Mouse (Mus musculus) testis, adult 2 months (tissue): Measurements from ENCODE around the gene Farp1. TPM values are rescaled to one million over a fixed set of nuclear protein-coding genes. Genes with fewer than 3 reads are reported as not detected.
"Not testable (repeated sequence)": the region's sequence is repeated elsewhere in the genome, so short reads cannot be mapped to it uniquely, and the experiment has no call there.

Experiments
- H3K27ac ChIP-seq: fragments of 200-500 bp; 2 replicates; pipeline ENCODE4 v1.5.1; 2012; ENCODE audit warnings: low read depth, low read length; ENCODE audit not compliant: control insufficient read depth, insufficient read depth
- H3K27me3 ChIP-seq: fragments of 200-500 bp; 2 replicates; pipeline ENCODE4 v1.6.1; 2012; ENCODE audit warnings: mild to moderate bottlenecking, low read length, moderate library complexity; ENCODE audit not compliant: control insufficient read depth, insufficient read depth
- H3K36me3 ChIP-seq: fragments of 200-500 bp; 2 replicates; pipeline ENCODE4 v1.6.1; 2012; ENCODE audit warnings: mild to moderate bottlenecking, low read length; ENCODE audit not compliant: control insufficient read depth, insufficient read depth
- H3K4me1 ChIP-seq: fragments of 200-500 bp; 2 replicates; pipeline ENCODE4 v1.6.1; 2012; ENCODE audit warnings: low read length; ENCODE audit not compliant: control insufficient read depth, insufficient read depth
- H3K4me3 ChIP-seq: fragments of 200-500 bp; 2 replicates; pipeline ENCODE4 v1.5.1; 2012; ENCODE audit warnings: low read depth, mild to moderate bottlenecking, low read length, moderate library complexity, mixed read lengths; ENCODE audit not compliant: control insufficient read depth
- CTCF ChIP-seq: fragments of 200-500 bp; IDR thresholded peaks from 2 replicates; pipeline ENCODE4 v1.5.1; 2012; ENCODE audit warnings: low read depth, mild to moderate bottlenecking, inconsistent platforms, low read length, moderate library complexity; ENCODE audit not compliant: control insufficient read depth, insufficient read depth, insufficient replicate concordance
- POLR2A ChIP-seq: fragments of 200-500 bp; IDR thresholded peaks from 2 replicates; pipeline ENCODE4 v1.6.1; 2012; ENCODE audit warnings: low read depth, mild to moderate bottlenecking, inconsistent platforms, low read length, moderate library complexity; ENCODE audit not compliant: control insufficient read depth
- polyA plus RNA-seq: library from polyadenylated mRNA; depleted of rRNA; stranded (reverse); fragments of >200 nt; gene quantifications from 2 replicates; pipeline ENCODE4 v1.2.3, GENCODE M21; 2012

The Farp1 gene
- polyA plus RNA-seq, 1 experiment = 1.4 TPM

DNA sequence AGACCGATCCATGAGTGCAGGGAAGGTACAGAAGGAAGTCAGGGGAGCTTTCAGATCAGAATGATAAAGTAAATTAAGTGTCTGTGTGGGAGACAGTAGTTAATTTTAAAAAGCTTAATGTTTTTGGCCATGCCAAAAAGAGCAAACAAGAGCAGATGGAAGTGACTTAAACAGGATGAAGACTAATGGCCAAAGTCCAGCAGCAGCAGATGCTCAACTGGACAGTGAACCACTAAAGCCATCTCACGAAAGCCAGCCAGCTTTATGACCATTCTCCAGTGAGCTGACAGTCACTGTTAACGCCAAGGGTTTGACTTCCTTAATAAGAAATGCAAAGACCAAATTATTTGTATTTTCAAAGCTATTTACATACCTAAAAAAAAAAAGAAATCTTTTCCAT, 86.7 kb downstream of the Farp1 start:
- TF ChIP-seq CTCF (no peak), POLR2A (no peak)
- Histone ChIP-seq H3K4me3 (no peak overlapping the region), H3K27me3 (no peaks in the 10 kb centered on the region), H3K36me3 (no peaks in the 10 kb centered on the region), H3K27ac (no peak overlapping the region), H3K4me1 (no peaks in the 10 kb centered on the region)

DNA sequence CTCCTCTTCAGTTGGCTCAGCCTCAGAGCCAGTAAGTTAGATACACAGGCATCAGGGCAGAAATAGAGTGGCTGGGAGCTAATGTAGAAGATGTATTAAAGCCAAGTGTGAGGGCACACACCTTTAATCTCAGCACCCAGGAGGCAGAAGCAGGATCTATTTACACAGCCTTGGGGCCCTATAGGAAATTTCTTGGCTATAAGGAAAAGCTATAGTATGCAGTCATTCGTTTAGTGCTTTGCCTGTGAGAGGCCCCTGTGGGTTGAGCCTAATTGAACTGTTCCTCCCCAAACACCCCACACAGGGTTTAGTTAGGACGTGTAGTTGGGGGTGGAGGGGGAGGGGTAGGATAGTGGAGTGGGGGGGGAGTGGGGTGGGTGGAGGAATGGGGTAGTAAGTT, 87.9 kb downstream of the Farp1 start:
- no peak overlapping the region for H3K4me3 ChIP-seq
- no peak for TF ChIP-seq POLR2A
- no peak for TF ChIP-seq CTCF
- no peaks in the 10 kb centered on the region for H3K4me1 ChIP-seq
- H3K36me3 ChIP-seq = no peaks in the 10 kb centered on the region
- no peaks in the 10 kb centered on the region for H3K27me3 ChIP-seq
- H3K27ac ChIP-seq = no peak overlapping the region

DNA sequence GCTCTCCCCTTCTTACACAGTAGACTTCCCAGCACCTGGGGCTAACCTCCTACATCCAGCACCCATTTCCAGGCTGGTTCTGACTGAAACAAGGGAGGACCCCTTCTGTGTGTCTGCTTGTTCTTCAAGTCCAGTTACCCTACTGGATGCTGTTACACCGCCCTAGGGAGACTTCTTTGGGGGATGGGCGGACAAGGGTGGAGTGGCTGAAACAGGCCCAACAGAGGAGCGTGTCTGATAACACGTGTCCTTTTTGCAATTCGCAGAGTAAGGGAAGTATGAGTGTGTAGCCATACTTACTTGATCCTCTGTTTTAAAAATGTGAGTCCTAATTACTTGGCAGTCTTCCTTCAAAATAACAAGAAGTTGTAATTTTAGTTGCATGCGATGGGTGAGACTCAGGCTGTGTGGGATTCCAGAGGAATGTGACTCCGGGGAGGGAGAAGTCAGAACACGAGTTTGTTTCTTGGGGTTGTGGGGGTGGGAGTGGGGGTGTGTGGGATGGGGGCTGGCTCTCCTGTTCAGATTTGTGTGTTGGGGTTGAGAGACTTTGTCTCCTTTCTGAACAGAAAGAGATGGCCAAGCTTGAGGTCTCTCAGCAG, 89.5 kb downstream of the Farp1 start:
- Histone ChIP-seq H3K36me3 (no peaks in the 10 kb centered on the region), H3K4me3 (no peak overlapping the region), H3K4me1 (no peaks in the 10 kb centered on the region), H3K27ac (no peak overlapping the region), H3K27me3 (no peaks in the 10 kb centered on the region)
- TF ChIP-seq CTCF (no peak), POLR2A (no peak)

DNA sequence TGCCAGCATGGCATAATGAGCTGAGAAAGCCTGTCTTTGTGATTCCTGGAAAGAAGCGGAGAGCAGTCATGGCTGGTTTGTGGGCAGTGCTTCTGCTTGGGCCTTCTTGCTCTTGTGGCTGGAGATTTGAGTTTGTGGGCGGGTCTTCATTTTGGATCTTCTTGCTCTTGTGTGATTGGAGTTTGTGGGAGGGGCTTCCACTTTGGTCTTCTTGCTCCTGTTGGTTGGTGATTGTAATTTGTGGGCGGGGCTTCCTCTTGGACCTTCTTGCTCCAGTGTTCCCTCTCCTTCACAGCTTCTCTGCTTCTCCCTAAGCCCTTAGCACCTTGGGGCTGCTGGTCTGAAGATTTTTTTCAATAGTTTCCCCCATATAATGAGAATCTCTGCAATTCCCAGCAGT, 90.7 kb downstream of the Farp1 start:
- no peaks in the 10 kb centered on the region for H3K27me3 ChIP-seq
- H3K27ac ChIP-seq = no peak overlapping the region
- H3K4me1 ChIP-seq = no peaks in the 10 kb centered on the region
- H3K4me3 ChIP-seq = no peak overlapping the region
- TF ChIP-seq CTCF (no peak), POLR2A (no peak)
- no peaks in the 10 kb centered on the region for H3K36me3 ChIP-seq

DNA sequence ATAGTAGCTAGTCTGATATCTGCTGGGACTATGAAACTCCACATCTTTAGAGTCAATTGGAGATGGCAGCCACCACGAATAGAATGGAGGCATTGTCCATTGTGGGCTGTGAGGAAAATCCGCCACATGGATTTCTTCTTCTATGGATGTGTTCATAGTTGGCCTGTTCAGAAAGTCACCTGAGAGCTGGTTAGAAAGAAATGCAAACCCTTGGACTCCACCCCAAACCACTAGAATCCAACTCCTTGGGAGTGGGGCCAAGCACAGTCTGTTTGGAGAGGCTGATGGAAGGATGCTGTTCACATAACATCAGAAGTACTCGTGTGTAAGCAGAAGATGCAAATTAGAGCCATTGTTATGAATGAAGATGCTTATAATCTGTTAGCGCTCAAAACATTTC, 91.3 kb downstream of the Farp1 start:
- H3K27ac ChIP-seq = no peak overlapping the region
- TF ChIP-seq POLR2A (no peak), CTCF (no peak)
- no peaks in the 10 kb centered on the region for H3K36me3 ChIP-seq
- H3K4me1 ChIP-seq = no peaks in the 10 kb centered on the region
- no peaks in the 10 kb centered on the region for H3K27me3 ChIP-seq
- H3K4me3 ChIP-seq = no peak overlapping the region

DNA sequence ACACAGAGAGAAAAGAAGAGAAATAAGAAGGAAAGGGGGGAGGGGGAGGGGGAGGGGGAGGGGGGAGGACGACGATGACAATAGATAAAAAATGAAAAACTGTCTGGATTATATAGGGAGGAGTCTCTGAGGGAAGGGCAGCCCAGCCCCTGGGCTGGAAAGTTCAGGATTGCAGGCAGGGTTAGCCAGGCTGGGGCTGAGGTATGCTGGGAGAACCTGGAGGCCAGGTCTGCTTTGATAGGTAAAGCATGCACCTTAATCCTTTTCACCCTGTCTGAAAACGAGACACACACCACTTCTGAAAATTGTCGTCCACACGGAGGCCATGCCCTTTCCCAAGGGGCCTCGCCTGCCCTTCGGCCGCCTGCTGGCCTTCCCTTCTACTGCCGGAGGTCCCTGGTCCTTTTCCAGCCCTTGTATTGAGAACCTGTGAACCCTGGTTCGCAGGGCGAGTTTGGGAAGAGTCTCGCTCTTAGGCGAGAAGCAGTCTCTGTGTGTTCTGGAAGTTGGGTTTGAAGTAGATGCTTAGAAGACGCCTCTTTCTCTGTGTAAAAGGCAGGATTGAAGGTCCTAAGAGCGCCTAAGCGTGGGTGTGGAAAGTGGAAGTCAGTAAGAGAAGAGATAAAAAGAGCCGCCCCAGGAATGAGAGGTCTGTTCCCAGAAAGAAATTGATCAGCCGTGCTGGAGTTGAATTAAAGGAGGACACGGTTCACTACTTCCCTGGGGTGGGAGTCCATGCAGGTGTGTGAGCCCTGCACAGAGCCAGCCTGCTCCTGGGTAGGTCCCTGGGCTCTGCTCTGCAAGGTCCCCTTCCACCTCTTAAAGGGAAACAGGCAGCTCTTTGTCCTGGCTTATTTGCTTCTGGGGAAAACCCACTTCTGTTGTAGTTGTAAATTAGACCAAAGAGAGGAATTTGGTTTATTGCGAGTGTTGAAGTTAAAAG, 94.1 kb downstream of the Farp1 start:
- H3K4me3 ChIP-seq = no peak overlapping the region
- TF ChIP-seq POLR2A = no peak
- TF ChIP-seq CTCF = no peak
- no peaks in the 10 kb centered on the region for H3K4me1 ChIP-seq
- no peaks in the 10 kb centered on the region for H3K27me3 ChIP-seq
- H3K36me3 ChIP-seq = no peaks in the 10 kb centered on the region
- no peak overlapping the region for H3K27ac ChIP-seq

DNA sequence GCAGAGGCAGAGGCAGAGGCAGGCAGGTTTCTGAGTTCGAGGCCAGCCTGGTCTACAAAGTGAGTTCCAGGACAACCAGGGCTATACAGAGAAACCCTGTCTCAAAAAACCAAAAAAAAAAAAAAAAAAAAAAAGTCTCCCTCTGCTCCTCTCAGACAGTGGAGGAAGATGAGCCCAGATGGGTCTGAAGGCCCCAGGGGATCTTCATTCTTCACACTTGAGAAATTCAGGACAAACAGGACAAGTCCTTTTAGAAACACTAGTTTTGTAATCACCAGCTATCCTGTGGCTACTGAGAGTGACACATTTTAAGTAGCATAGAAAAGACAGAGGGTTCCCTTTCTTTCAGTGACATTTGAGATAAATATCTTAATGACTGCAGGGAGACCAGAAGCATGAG, 95.4 kb downstream of the Farp1 start:
- H3K27me3 ChIP-seq, H3K27ac ChIP-seq, H3K36me3 ChIP-seq, H3K4me3 ChIP-seq, H3K4me1 ChIP-seq: not testable (repeated sequence)

DNA sequence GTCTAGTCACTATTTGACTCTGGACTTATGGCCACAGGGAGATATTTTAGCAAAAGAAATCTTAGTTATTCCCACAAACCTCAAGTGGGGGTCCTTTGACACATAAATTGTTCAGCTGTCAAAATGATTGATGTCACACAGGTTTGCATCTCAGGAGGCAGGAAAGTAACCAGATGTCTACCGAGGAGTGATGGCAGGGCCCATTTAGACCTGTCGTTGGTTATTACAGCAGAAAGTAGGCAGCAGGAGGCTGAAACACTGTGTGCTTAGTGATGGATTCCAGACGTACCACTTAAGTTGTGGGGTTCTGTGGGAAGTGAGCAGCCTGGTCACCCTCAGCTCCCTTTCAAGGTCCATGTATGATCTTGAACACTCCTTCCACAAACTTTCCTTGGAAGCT, 99.4 kb downstream of the Farp1 start:
- Histone ChIP-seq H3K36me3 (no peaks in the 10 kb centered on the region), H3K4me1 (no peaks in the 10 kb centered on the region), H3K27me3 (no peaks in the 10 kb centered on the region), H3K4me3 (no peak overlapping the region), H3K27ac (no peak overlapping the region)
- no peak for TF ChIP-seq CTCF
- no peak for TF ChIP-seq POLR2A
